Mouse (Mus musculus): ENCODE data around the gene Foxb1.

DNA sequence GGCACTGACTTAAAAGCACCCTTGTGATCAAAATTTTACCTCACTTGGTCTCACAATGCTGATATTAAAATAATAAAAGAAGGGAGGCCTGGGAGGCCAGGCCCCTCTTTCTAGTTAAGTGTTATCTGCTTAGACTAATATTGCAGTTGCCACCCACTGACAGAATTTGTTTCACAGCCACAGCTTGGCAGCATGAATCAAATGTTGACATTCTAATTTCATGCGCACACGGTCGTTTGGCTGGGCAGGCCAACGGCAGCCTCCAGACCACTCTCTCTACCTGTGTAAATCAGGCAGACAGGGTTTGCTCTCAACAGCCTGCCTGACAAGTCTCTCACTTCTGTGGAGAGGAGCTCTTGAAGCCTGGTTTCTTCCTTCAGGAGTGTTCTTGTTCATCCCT lies 44.4 kb downstream of the Foxb1 start:
- TF ChIP-seq CTCF (IDR thresholded peaks at IDR 0.05; ENCODE audit: extremely low read depth, insufficient read depth, insufficient read length, insufficient replicate concordance), result no peak
- no peak for TF ChIP-seq POLR2A (IDR thresholded peaks at IDR 0.05; ENCODE audit: low read depth, low read length)
